Mouse (Mus musculus) MEL (cell line): ENCODE data around the gene Hsd17b14.

ENCODE experiments used
- CHD1 ChIP-seq: IDR thresholded peaks from 2 replicates; pipeline ENCODE4 v1.6.1; 2012; ENCODE audit warnings: low read depth, mild to moderate bottlenecking, inconsistent platforms, low read length, improper control_type of control experiment
- CTCF ChIP-seq, 3 experiments: IDR thresholded peaks in 2 of 3; conservative IDR thresholded peaks in 1 of 3; 2 replicates each; pipeline ENCODE4 v1.5.1; 2011 to 2012; ENCODE audit warnings: low read length in 3 of 3, low read depth in 2 of 3, mild to moderate bottlenecking in 2 of 3, improper control_type of control experiment in 1 of 3, inconsistent platforms in 1 of 3, mixed read lengths in 1 of 3, moderate library complexity in 1 of 3; ENCODE audit not compliant: control insufficient read depth in 1 of 3, insufficient read depth in 1 of 3, poor library complexity in 1 of 3, severe bottlenecking in 1 of 3
- POLR2A ChIP-seq, 2 experiments: IDR thresholded peaks; 2 replicates each; pipeline ENCODE4 v1.6.1; 2011 to 2012; ENCODE audit warnings: low read length in 2 of 2, mild to moderate bottlenecking in 2 of 2, control low read depth in 1 of 2, improper control_type of control experiment in 1 of 2, low read depth in 1 of 2, moderate library complexity in 1 of 2; ENCODE audit not compliant: control insufficient read depth in 1 of 2, insufficient read depth in 1 of 2, poor library complexity in 1 of 2

- TF ChIP-seq CHD1 (no peak), POLR2A (IDR thresholded peaks at IDR 0.05; ENCODE audit: control insufficient read depth in 1 of 2, insufficient read depth in 1 of 2, low read depth in 1 of 2, low read length in 2 of 2, poor library complexity in 1 of 2) (no peak), CTCF (IDR thresholded peaks at IDR 0.05 in 2 of 3, conservative IDR thresholded peaks at IDR 0.05 in 1 of 3; ENCODE audit: control insufficient read depth in 1 of 3, insufficient read depth in 1 of 3, low read depth in 2 of 3, low read length in 3 of 3, poor library complexity in 1 of 3, severe bottlenecking in 1 of 3) (no peak)
Measured at GRCm38 (mm10) chr7:45574472-45575379, 20.0 kb downstream of the Hsd17b14 start.
